Mouse (Mus musculus): ENCODE results near the gene Foxs1. TPM values are rescaled to one million over a fixed set of nuclear protein-coding genes. Genes with fewer than 3 reads are reported as not detected.

Gene Foxs1
- 0.34 TPM in 1 of 2 replicates, not detected in the other for total RNA-seq (2014; rRNA removed)
- polyA plus RNA-seq (2012; rRNA removed) = 1.1 and 1.6 TPM in 2 replicates

GRCm38 (mm10) chr2:152933048-152933447 lies at the start of gene Foxs1:
TSS of gene Foxs1 (minus strand) at chr2:152933208.
- H3K27ac ChIP-seq (replicated peaks; ENCODE audit: insufficient read depth, low read depth, low read length) = no peak within 1 kb of the TSS
- H3K79me2 ChIP-seq (ENCODE audit: control insufficient read depth, insufficient read depth, low read length) = no peaks in the 10 kb centered on the region
- WGBS = 38% methylated on average over 9 of the region's 9 CpGs
- no peaks in the 10 kb centered on the region for H3K36me3 ChIP-seq (ENCODE audit: control insufficient read depth, insufficient read depth, low read length)
- peak within 1 kb of the TSS; percentile 30 for H3K4me3 ChIP-seq (ENCODE audit: insufficient read depth, low read depth, low read length)
- no peak for DNase-seq (ENCODE audit: extremely low read depth, low read depth, low spot score)
- no peak within 1 kb of the TSS; the same call in 1 of the 2 replicates for H3K9ac ChIP-seq (ENCODE audit: low read depth, low read length)
- no peaks in the 10 kb centered on the region for H3K27me3 ChIP-seq (ENCODE audit: control insufficient read depth, insufficient read depth, low read length)
- H3K4me1 ChIP-seq (ENCODE audit: control insufficient read depth, insufficient read depth, low read length) = no peaks in the 10 kb centered on the region
- TF ChIP-seq POLR2A (IDR thresholded peaks at IDR 0.05; ENCODE audit: extremely low read depth, insufficient read depth, low read length) (no peak), CTCF (IDR thresholded peaks at IDR 0.05; ENCODE audit: low read depth, low read length) (no peak)

GRCm38 (mm10) chr2:152976991-152977390 lies 44.0 kb upstream of the Foxs1 start:
- Histone ChIP-seq H3K27me3 (ENCODE audit: control insufficient read depth, insufficient read depth, low read length) (no peaks in the 10 kb centered on the region), H3K27ac (replicated peaks; ENCODE audit: insufficient read depth, low read depth, low read length) (no peak overlapping the region), H3K4me3 (ENCODE audit: insufficient read depth, low read depth, low read length) (no peak overlapping the region), H3K9ac (ENCODE audit: low read depth, low read length) (no peak overlapping the region), H3K79me2 (ENCODE audit: control insufficient read depth, insufficient read depth, low read length) (no peaks in the 10 kb centered on the region), H3K4me1 (ENCODE audit: control insufficient read depth, insufficient read depth, low read length) (no peaks in the 10 kb centered on the region), H3K36me3 (ENCODE audit: control insufficient read depth, insufficient read depth, low read length) (no peaks in the 10 kb centered on the region)
- no peak for DNase-seq (ENCODE audit: extremely low read depth, low read depth, low spot score)
- TF ChIP-seq POLR2A (IDR thresholded peaks at IDR 0.05; ENCODE audit: extremely low read depth, insufficient read depth, low read length) = no peak
- no peak for TF ChIP-seq CTCF (IDR thresholded peaks at IDR 0.05; ENCODE audit: low read depth, low read length)
- 65% methylated on average over 3 of the region's 3 CpGs for WGBS

GRCm38 (mm10) chr2:152965555-152965954 lies 32.5 kb upstream of the Foxs1 start:
- no peak for DNase-seq (ENCODE audit: extremely low read depth, low read depth, low spot score)
- Histone ChIP-seq H3K4me1 (ENCODE audit: control insufficient read depth, insufficient read depth, low read length) (no peaks in the 10 kb centered on the region), H3K4me3 (ENCODE audit: insufficient read depth, low read depth, low read length) (no peak overlapping the region), H3K36me3 (ENCODE audit: control insufficient read depth, insufficient read depth, low read length) (no peaks in the 10 kb centered on the region), H3K9ac (ENCODE audit: low read depth, low read length) (no peak overlapping the region), H3K79me2 (ENCODE audit: control insufficient read depth, insufficient read depth, low read length) (no peaks in the 10 kb centered on the region), H3K27me3 (ENCODE audit: control insufficient read depth, insufficient read depth, low read length) (no peaks in the 10 kb centered on the region), H3K27ac (replicated peaks; ENCODE audit: insufficient read depth, low read depth, low read length) (no peak overlapping the region)
- no peak for TF ChIP-seq POLR2A (IDR thresholded peaks at IDR 0.05; ENCODE audit: extremely low read depth, insufficient read depth, low read length)
- TF ChIP-seq CTCF (IDR thresholded peaks at IDR 0.05; ENCODE audit: low read depth, low read length) = no peak
- 78% methylated on average over 4 of the region's 4 CpGs for WGBS

- TF ChIP-seq POLR2A (IDR thresholded peaks at IDR 0.05; ENCODE audit: extremely low read depth, insufficient read depth, low read length) (no peak), CTCF (IDR thresholded peaks at IDR 0.05; ENCODE audit: low read depth, low read length) (no peak)
Observed at GRCm38 (mm10) chr2:152962091-152962793, 29.2 kb upstream of the Foxs1 start, which contains the start of gene Ttll9. TSS of gene Ttll9 (plus strand) at chr2:152962485.

GRCm38 (mm10) chr2:152958116-152958515 lies 25.1 kb upstream of the Foxs1 start:
- H3K9ac ChIP-seq (ENCODE audit: low read depth, low read length) = no peak overlapping the region
- no peaks in the 10 kb centered on the region for H3K79me2 ChIP-seq (ENCODE audit: control insufficient read depth, insufficient read depth, low read length)
- H3K27me3 ChIP-seq (ENCODE audit: control insufficient read depth, insufficient read depth, low read length) = no peaks in the 10 kb centered on the region
- TF ChIP-seq CTCF (IDR thresholded peaks at IDR 0.05; ENCODE audit: low read depth, low read length) = no peak
- no peak for TF ChIP-seq POLR2A (IDR thresholded peaks at IDR 0.05; ENCODE audit: extremely low read depth, insufficient read depth, low read length)
- H3K27ac ChIP-seq (replicated peaks; ENCODE audit: insufficient read depth, low read depth, low read length) = no peak overlapping the region
- H3K4me3 ChIP-seq (ENCODE audit: insufficient read depth, low read depth, low read length) = no peak overlapping the region
- no peak for DNase-seq (ENCODE audit: extremely low read depth, low read depth, low spot score)
- H3K4me1 ChIP-seq (ENCODE audit: control insufficient read depth, insufficient read depth, low read length) = no peaks in the 10 kb centered on the region
- H3K36me3 ChIP-seq (ENCODE audit: control insufficient read depth, insufficient read depth, low read length) = no peaks in the 10 kb centered on the region
- 58% methylated on average over 3 of the region's 3 CpGs for WGBS

More at GRCm38 (mm10) chr2:152962091-152962793, 29.2 kb upstream of the Foxs1 start, which contains the start of gene Ttll9:
- Histone ChIP-seq H3K4me3 (ENCODE audit: insufficient read depth, low read depth, low read length) (peak within 1 kb of the TSS; percentile 62), H3K27me3 (ENCODE audit: control insufficient read depth, insufficient read depth, low read length) (no peaks in the 10 kb centered on the region), H3K79me2 (ENCODE audit: control insufficient read depth, insufficient read depth, low read length) (no peaks in the 10 kb centered on the region), H3K9ac (ENCODE audit: low read depth, low read length) (peak within 1 kb of the TSS; percentile 33; the same call in 1 of the 2 replicates), H3K4me1 (ENCODE audit: control insufficient read depth, insufficient read depth, low read length) (no peaks in the 10 kb centered on the region), H3K27ac (replicated peaks; ENCODE audit: insufficient read depth, low read depth, low read length) (no peak within 1 kb of the TSS), H3K36me3 (ENCODE audit: control insufficient read depth, insufficient read depth, low read length) (no peaks in the 10 kb centered on the region)
- peak; percentile 90 for DNase-seq (ENCODE audit: extremely low read depth, low read depth, low spot score)
- WGBS = 4% methylated on average over 34 of the region's 34 CpGs

All from liver, adult 2 months (tissue).